Mouse (Mus musculus) common myeloid progenitor, adult 5-6 weeks (primary cell): Measurements from ENCODE around the gene Bag2. TPM values are rescaled to one million over a fixed set of nuclear protein-coding genes. Genes with fewer than 3 reads are reported as not detected.
"Not testable (repeated sequence)": the region's sequence is repeated elsewhere in the genome, so short reads cannot be mapped to it uniquely, and the experiment has no call there.

Experiments used
- ATAC-seq: replicated peaks from 2 replicates; pipeline ENCODE4 v1.8.0; 2016; ENCODE audit warnings: low read depth, mild to moderate bottlenecking, moderate TSS enrichment, inconsistent platforms; ENCODE audit not compliant: poor library complexity, severe bottlenecking
- total RNA-seq: library from RNA; stranded (forward); fragments of 200-1000, 187-1606 nt; gene quantifications from 2 replicates; pipeline ENCODE4 v1.2.3, GENCODE M21; 2017

Bag2 gene
- total RNA-seq, 1 experiment from 2014 or later, result 35.4 TPM

DNA sequence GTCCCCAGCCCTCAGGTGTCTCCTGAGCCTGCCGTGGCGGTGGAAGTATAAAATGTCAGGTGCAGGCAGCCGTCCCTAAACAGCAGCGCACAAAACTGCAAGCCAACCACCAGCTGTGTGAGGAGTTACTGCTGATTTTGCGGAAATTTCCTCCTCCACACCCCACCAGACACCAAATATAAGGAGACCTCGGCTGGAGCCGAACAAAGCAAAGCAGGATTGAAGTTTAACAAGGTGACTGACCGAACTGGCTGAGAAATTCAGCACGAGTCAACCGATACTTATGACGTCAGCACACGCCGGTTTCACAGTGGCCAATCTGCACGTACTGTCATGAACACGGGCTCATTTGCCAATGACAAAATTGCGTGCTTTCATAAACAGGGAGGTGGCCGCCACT, 3.5 kb downstream of the Bag2 start:
- no peak for ATAC-seq

GRCm38 (mm10) chr1:33751283-33751682, 6.3 kb downstream of the Bag2 start:
- no peak for ATAC-seq

DNA sequence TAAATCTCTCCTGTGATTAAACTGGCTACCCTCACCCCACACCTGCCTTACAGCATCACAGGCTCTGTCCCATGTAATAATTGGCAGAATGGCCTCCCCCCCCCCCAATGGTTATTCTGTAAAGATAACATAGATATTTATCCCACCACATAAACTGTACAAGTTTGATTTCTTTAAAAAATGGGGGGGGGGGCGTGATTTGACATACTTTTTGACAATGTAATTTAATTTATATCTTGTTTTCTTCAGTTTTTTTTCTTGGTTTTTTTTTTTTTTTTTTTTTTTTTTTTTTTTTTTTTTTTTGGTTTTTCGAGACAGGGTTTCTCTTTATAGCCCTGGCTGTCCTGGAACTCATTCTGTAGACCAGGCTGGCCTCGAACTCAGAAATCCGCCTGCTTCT, 7.9 kb downstream of the Bag2 start:
- not testable (repeated sequence) for ATAC-seq

DNA sequence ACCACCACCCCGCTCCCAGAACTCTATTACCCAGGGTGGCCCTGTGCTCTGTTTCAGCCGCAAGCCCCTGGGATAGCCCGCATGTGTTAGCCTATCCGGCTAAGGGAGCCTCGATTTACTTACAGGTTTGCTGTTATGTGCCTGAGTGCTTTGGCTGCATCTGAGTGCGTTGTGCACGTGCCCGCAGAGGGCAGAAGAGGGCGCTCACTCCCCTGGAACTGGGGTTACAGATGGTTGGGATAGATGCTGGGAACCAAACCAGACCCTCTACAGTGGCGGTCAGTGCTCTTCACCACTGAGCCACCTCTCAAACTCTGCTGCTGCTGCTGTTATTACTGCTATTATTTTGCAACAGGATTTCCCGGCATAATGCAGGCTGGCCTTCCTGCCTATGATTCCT, 8.5 kb downstream of the Bag2 start:
- no peak for ATAC-seq

GRCm38 (mm10) chr1:33745901-33746300, 11.7 kb downstream of the Bag2 start:
- no peak for ATAC-seq

- not testable (repeated sequence) for ATAC-seq
Measured at GRCm38 (mm10) chr1:33744815-33745214, 12.8 kb downstream of the Bag2 start.

DNA sequence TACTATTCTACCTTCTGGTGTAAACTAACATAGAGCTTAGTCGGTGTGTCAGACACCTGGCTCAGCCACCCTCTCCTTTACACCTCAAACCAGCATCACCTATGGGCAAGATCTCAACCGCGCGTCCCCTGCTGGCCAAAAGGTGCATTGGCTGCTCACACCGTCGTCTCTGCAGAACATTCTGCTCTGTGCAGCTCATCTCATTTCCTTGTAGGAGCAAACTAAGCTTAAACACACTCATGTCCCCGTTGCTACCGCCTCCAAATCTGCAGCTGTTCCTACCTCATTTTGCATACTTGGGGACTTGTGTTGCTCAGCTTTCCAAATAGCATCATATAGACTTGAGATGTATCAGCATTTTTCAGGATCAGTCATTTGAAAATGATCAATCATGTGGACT, 14.7 kb downstream of the Bag2 start:
- peak; percentile 42; the same call in 1 of the 2 replicates for ATAC-seq

DNA sequence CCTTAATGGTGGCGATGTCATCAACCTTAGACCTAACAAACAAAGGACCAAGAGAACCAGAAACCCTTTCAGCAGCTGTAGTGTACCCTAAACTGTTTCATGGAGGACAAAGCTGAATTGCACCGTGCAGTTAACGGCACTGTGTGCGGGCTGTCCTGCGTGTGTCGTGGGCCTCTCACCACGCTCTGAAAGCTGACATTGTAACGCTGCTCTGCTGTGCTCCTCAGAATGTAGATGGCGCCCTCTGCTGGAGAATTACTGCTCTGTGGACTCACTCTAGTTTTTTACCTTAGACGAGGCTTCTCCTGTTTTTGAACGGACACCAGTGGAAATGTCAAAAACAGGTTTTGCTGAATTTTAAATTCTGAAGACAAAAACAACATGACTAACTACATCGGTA, 18.3 kb downstream of the Bag2 start:
- peak; percentile 87 for ATAC-seq

GRCm38 (mm10) chr1:33738681-33739278, 18.8 kb downstream of the Bag2 start:
- peak; percentile 55 for ATAC-seq

- no peak for ATAC-seq
Measured at GRCm38 (mm10) chr1:33738281-33738680, 19.3 kb downstream of the Bag2 start.

GRCm38 (mm10) chr1:33734001-33734685, 23.5 kb downstream of the Bag2 start:
- no peak for ATAC-seq

GRCm38 (mm10) chr1:33733044-33733443, 24.6 kb downstream of the Bag2 start:
- ATAC-seq, result no peak

DNA sequence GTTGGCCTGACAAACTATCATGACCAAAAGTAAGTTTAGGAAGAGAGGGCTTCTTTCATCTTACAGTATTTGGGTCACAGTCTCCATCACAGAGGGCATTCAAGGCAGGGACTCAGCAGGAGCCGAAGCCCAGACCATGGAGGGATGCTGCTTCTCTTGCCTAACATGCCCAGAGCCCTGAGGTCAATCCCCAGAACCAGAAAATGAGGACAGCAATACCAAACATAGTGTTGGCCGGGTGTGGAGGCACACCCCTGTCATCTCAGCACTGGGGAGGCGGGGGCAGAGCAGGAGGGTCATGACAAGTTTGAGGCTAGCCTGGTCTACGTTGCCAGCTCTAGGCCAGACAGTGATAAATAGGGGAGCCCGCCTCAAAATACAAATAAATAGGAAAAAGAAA, 32.5 kb downstream of the Bag2 start:
- ATAC-seq, result no peak

DNA sequence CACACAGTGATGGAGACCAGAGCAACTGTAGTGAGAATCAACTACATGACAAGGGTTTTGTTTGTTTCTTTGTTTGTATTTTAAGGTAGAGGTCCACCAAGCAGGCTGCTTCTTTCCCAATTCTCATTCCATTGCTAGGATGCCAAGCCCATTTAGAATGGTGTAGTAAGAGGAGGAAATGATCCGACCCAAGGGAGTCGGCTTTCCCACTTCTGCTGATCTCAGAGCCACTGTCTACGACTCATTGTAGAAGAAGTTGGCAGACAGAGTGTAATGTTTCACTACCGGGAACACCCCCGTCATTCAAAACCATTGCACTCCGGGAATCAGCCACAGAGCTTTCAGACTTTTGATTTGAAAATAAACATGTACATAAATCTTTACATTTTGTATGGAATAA, 33.1 kb downstream of the Bag2 start:
- ATAC-seq, result no peak

GRCm38 (mm10) chr1:33721020-33721419, 36.6 kb downstream of the Bag2 start:
- no peak for ATAC-seq

DNA sequence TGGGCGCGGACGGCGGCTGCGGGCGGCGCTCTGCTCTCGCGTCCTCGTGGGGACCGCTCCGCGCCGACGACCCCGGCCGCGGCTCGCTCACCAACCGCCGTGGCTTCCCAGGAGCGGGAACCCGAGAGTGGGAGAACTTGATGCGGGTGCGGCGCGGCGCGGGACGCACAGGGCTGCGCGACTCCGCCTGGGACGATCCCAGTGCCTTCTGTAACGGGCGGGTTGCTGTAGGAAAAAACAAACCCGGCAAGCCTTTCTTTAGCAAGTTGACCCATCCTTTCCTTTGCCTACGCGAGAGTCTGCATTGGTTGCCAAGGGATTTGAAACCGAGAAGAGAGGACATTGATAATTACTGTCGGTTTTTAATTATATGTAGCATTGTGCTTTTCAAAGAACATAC, 37.4 kb downstream of the Bag2 start:
- ATAC-seq, result no peak; the same call in 1 of the 2 replicates

DNA sequence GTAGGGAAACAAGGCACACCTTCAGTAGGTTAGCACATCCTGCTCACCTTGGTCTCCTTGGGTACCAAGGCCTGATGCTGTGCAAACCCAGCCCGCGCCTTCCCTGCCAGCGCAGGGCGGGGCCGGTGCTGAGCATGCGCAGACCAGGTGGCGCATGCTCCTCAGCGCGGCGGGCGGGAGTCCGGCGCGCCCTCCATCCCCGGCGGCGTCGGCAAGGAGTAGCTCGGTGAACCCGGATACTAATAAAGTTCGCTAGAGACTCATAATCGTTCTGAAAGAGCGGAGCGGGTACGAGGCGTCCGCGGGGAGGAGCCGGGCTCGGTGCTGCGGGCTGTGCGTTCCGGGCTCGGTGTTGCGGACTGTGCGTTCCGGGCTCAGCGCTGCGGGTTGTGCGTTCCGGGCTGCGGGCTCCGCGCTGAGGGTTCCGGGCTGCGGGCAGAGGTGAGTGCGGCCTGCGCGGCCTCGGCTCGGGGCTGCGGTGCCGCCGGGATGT, 37.8 kb downstream of the Bag2 start, which contains the start of gene Rab23:
Gene Rab23, plus strand, starts transcription at position 155 of the 493 bp plus-strand sequence.
- ATAC-seq, result peak; percentile 87

DNA sequence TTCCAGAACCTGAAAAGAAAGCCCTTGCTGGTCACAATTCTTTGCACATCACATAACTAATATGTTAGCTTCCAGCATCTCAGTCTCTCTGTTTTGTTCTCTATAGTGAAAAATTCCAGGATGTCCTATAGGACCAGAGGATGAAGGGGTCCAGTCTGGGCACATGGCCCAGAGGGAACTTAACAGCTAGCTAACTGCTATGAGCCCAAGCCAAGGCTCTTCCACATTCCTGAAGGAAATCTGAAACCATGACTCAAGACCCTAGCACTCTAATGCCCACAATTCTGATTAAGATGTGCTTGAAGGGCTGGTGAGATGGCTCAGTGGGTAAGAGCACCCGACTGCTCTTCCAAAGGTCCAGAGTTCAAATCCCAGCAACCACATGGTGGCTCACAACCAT, 40.0 kb downstream of the Bag2 start:
- ATAC-seq, result no peak

DNA sequence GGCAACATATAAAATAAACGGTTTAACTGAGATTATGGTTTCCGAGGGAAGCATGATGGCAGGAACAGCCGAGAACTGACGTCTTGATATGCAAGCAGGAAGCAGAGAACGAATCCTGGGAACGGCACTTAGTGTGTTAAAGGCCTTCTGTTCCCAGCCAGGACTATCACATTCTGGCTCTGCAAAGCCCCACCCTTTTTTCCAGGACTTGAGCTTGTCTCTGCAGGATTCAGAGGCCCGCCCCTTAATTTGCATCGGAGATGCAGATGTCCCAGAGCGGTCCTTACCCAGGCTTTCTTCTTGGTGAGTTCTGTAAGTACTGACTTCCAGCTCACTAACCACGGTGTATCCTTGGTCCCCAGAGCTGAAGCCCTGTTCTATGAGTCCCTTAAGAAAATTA, 42.8 kb downstream of the Bag2 start:
- no peak for ATAC-seq

- ATAC-seq, result no peak
Measured at GRCm38 (mm10) chr1:33712026-33712425, 45.6 kb downstream of the Bag2 start.

GRCm38 (mm10) chr1:33709615-33710014, 48.0 kb downstream of the Bag2 start:
- ATAC-seq, result peak; percentile 56

DNA sequence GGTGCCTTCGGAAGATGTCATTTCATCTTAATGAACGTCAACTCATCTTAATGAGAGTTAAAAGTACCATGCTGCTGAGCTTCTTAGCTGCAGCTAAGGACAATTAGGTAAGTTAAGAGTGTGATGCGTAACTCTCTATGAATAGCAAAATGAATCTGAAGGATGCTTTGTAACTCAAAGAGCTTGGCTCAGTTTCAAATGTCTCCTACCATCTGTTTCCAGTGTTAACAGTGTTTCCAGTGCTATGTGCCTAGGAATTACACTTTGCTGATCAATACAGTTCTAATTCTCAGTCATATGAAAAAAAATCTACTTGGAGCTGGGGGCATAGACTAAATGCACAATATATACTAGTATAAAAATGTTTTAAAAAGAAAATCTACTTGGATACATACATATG, 56.4 kb downstream of the Bag2 start:
- ATAC-seq, result no peak
